Mouse (Mus musculus): Measurements from ENCODE around the gene Skint10. TPM values are rescaled to one million over a fixed set of nuclear protein-coding genes. Genes with fewer than 3 reads are reported as not detected.

Skint10 gene
- polyA plus RNA-seq (2017; shearing (Covaris generic)), result not detected

GRCm38 (mm10) chr4:112774766-112775165 lies at the start of gene Skint10:
TSS of gene Skint10 (minus strand) at chr4:112774866.

Other genes with a start within 250 kb of the Skint10 start
- gene Skint2, start 217.7 kb downstream of the Skint10 start, polyA plus RNA-seq (2017; shearing (Covaris generic)), result not detected

Measured in effector memory CD4-positive, alpha-beta T cell, adult 7 months (primary cell).